Mouse (Mus musculus): Measurements from ENCODE around the gene Armc9. TPM values are rescaled to one million over a fixed set of nuclear protein-coding genes. Genes with fewer than 3 reads are reported as not detected.

Armc9 gene
- total and polyA plus RNA-seq, 3 experiments: 7.2 to 12.0 TPM; not detected in 1

DNA sequence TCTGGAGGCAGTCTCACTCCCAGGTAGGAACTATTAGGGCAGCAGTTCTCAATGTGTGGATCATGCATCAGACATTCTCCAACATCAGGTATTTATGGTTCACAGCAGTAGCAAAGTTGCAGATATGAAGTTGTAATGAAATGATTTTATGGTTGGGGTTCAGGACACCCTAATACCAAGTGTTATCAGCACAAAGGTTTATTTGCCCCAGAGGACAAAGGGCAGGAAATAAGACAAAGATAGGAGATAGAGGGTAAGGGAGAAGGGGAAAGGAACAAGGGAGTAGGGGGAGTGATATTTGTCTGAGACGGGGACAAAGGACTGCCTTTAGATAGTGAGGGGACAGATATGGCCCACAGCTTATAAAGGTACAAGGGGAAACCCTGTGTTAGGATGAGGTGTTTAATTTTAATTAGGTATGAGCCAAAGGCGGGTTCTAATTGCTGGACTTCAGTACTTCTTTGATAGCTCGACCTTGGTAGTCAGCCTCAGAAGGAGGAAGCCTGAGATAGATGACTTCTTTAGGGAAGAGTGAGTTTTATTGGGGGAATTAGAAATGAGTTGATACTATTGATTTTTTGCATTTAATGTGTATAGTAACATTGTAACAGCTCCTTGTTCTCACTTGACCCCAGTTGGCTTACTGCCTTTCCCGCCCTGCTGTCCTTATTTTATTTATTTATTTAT is 29.1 kb downstream of the Armc9 start:
- Histone ChIP-seq H3K9ac (ENCODE audit: control insufficient read depth, low read depth, low read length, poor library complexity, severe bottlenecking) (no peak overlapping the region), H3K27ac (ENCODE audit: control insufficient read depth, low read depth, low read length) (no peak overlapping the region), H3K36me3 (ENCODE audit: control insufficient read depth in 1 of 2, insufficient read depth in 2 of 2, low read length in 2 of 2) (no peaks in the 10 kb centered on the region; a peak in 1 of 4 replicates), H3K9me3 (replicated peaks; ENCODE audit: insufficient read depth, low read length) (no peaks in the 10 kb centered on the region), H3K4me1 (ENCODE audit: control insufficient read depth in 1 of 2, insufficient read depth in 2 of 2, low read length in 2 of 2) (no peaks in the 10 kb centered on the region), H3K79me2 (ENCODE audit: control insufficient read depth, insufficient read depth, low read length, poor library complexity) (no peaks in the 10 kb centered on the region), H3K27me3 (ENCODE audit: control insufficient read depth in 1 of 2, insufficient read depth in 2 of 2, low read length in 2 of 2) (no peaks in the 10 kb centered on the region), H3K4me3 (ENCODE audit: control insufficient read depth in 1 of 2, insufficient read depth in 1 of 2, low read depth in 2 of 2, low read length in 2 of 2) (no peak overlapping the region)
- no peak for TF ChIP-seq USF1 (IDR thresholded peaks at IDR 0.05; ENCODE audit: low read depth, low read length)
- TF ChIP-seq MEF2A (IDR thresholded peaks at IDR 0.05; ENCODE audit: extremely low read depth, insufficient replicate concordance, low read depth, low read length, poor library complexity, severe bottlenecking): no peak
- no peak for TF ChIP-seq NRF1 (IDR thresholded peaks at IDR 0.05; ENCODE audit: insufficient read depth, low read depth, low read length, poor library complexity, severe bottlenecking)
- no peak for TF ChIP-seq USF2 (IDR thresholded peaks at IDR 0.05; ENCODE audit: borderline replicate concordance in 1 of 2, insufficient read depth in 1 of 2, low read depth in 1 of 2, low read length in 2 of 2)
- no peak for TF ChIP-seq E2F4 (IDR thresholded peaks at IDR 0.05; ENCODE audit: borderline replicate concordance, low read depth, low read length)
- no peak for TF ChIP-seq SMC3 (IDR thresholded peaks at IDR 0.05; ENCODE audit: low read depth, low read length)
- TF ChIP-seq ZKSCAN1 (IDR thresholded peaks at IDR 0.05; ENCODE audit: low read depth, low read length): no peak
- DNase-seq (ENCODE audit: low read depth, low spot score): no peak

DNA sequence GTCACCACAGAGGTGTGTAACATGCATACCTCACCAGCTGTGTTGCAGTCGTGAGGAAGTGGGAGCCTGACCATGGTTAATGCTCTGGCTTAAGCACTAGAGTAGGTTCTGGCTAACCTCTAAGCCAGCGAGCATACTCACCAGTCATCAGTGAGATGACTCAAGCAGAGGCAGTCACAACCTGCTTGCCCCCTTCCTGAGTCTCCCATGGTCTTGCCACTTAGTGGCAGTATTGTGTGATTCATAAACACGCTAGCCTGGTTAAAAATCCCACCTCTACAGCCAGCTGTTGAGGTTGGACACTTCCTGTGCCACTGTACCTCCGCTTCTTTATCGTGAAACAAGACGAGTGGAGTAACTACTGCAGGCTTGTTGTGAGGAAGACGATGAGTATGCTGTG is 32.2 kb downstream of the Armc9 start:
- DNase-seq (ENCODE audit: low read depth, low spot score): no peak
- no peak overlapping the region for H3K27ac ChIP-seq (ENCODE audit: control insufficient read depth, low read depth, low read length)
- TF ChIP-seq MYB (IDR thresholded peaks at IDR 0.05; ENCODE audit: low read depth, low read length) (no peak), ELF1 (IDR thresholded peaks at IDR 0.05; ENCODE audit: low read depth, low read length) (no peak), MAZ (IDR thresholded peaks at IDR 0.05; ENCODE audit: low read depth, low read length) (no peak), EP300 (IDR thresholded peaks at IDR 0.05; ENCODE audit: low read depth in 1 of 2, low read length in 2 of 2) (no peak), POLR2AphosphoS5 (IDR thresholded peaks at IDR 0.05; ENCODE audit: borderline replicate concordance, low read depth, low read length) (no peak), TAL1 (IDR thresholded peaks at IDR 0.05; ENCODE audit: low read length) (no peak), GABPA (IDR thresholded peaks at IDR 0.05; ENCODE audit: low read depth, low read length) (no peak), E2F4 (IDR thresholded peaks at IDR 0.05; ENCODE audit: borderline replicate concordance, low read depth, low read length) (no peak), MAX (IDR thresholded peaks at IDR 0.05; ENCODE audit: low read length) (no peak), RCOR1 (IDR thresholded peaks at IDR 0.05; ENCODE audit: low read depth, low read length) (no peak), CHD2 (IDR thresholded peaks at IDR 0.05; ENCODE audit: low read length) (no peak), MEF2A (IDR thresholded peaks at IDR 0.05; ENCODE audit: extremely low read depth, insufficient replicate concordance, low read depth, low read length, poor library complexity, severe bottlenecking) (no peak)

More for the DNA sequence above, 32.2 kb downstream of the Armc9 start:
- H3K36me3 ChIP-seq (ENCODE audit: control insufficient read depth in 1 of 2, insufficient read depth in 2 of 2, low read length in 2 of 2): no peaks in the 10 kb centered on the region; a peak in 1 of 4 replicates
- H3K79me2 ChIP-seq (ENCODE audit: control insufficient read depth, insufficient read depth, low read length, poor library complexity): no peaks in the 10 kb centered on the region
- H3K9me3 ChIP-seq (replicated peaks; ENCODE audit: insufficient read depth, low read length): no peaks in the 10 kb centered on the region
- H3K4me3 ChIP-seq (ENCODE audit: control insufficient read depth in 1 of 2, insufficient read depth in 1 of 2, low read depth in 2 of 2, low read length in 2 of 2): no peak overlapping the region
- no peak overlapping the region for H3K9ac ChIP-seq (ENCODE audit: control insufficient read depth, low read depth, low read length, poor library complexity, severe bottlenecking)
- H3K27me3 ChIP-seq (ENCODE audit: control insufficient read depth in 1 of 2, insufficient read depth in 2 of 2, low read length in 2 of 2): no peaks in the 10 kb centered on the region
- H3K4me1 ChIP-seq (ENCODE audit: control insufficient read depth in 1 of 2, insufficient read depth in 2 of 2, low read length in 2 of 2): no peaks in the 10 kb centered on the region
